Mouse (Mus musculus): ENCODE data around the gene Retreg3. TPM values are rescaled to one million over a fixed set of nuclear protein-coding genes. Genes with fewer than 3 reads are reported as not detected.

The Retreg3 gene
- polyA plus RNA-seq, 1 experiment from 2014 or later, result 12.3 TPM

GRCm38 (mm10) chr11:101062165-101062884 lies 57.4 kb downstream of the Retreg3 start:
- H3K27ac ChIP-seq (ENCODE audit: low read depth, low read length), result peak overlapping the region; percentile 92; the same call in 1 of the 2 replicates
- no peak overlapping the region for H3K4me3 ChIP-seq (ENCODE audit: low read depth, low read length)
- peaks cover 23% of the 10 kb centered on the region for H3K4me1 ChIP-seq (replicated peaks; ENCODE audit: control insufficient read depth, insufficient read depth, low read length)
- 73% methylated on average over 12 of the region's 12 CpGs for WGBS
- no peaks in the 10 kb centered on the region for H3K9me3 ChIP-seq (ENCODE audit: control insufficient read depth)
- no peak overlapping the region for H3K4me2 ChIP-seq (replicated peaks; ENCODE audit: low read depth)
- H3K36me3 ChIP-seq (ENCODE audit: control insufficient read depth, insufficient read depth), result peaks cover 12% of the 10 kb centered on the region
- peak; percentile 48 for TF ChIP-seq CTCF (IDR thresholded peaks at IDR 0.05; ENCODE audit: low read depth)
- no peak for ATAC-seq
- no peaks in the 10 kb centered on the region for H3K27me3 ChIP-seq (replicated peaks; ENCODE audit: control insufficient read depth, insufficient read depth, low read length)
- H3K9ac ChIP-seq (ENCODE audit: low read depth, low read length), result no peak overlapping the region

- Histone ChIP-seq H3K9me3 (ENCODE audit: control insufficient read depth) (no peaks in the 10 kb centered on the region), H3K27me3 (replicated peaks; ENCODE audit: control insufficient read depth, insufficient read depth, low read length) (no peaks in the 10 kb centered on the region), H3K27ac (ENCODE audit: low read depth, low read length) (no peak overlapping the region), H3K4me1 (replicated peaks; ENCODE audit: control insufficient read depth, insufficient read depth, low read length) (peaks cover 28% of the 10 kb centered on the region), H3K4me2 (replicated peaks; ENCODE audit: low read depth) (no peak overlapping the region), H3K36me3 (ENCODE audit: control insufficient read depth, insufficient read depth) (peaks cover 12% of the 10 kb centered on the region), H3K4me3 (ENCODE audit: low read depth, low read length) (no peak overlapping the region), H3K9ac (ENCODE audit: low read depth, low read length) (no peak overlapping the region)
- no peak for TF ChIP-seq CTCF (IDR thresholded peaks at IDR 0.05; ENCODE audit: low read depth)
- WGBS, result 84% methylated on average over 5 of the region's 5 CpGs
- no peak for ATAC-seq
These were observed 58.6 kb downstream of the Retreg3 start for GRCm38 (mm10) chr11:101061049-101061448.

GRCm38 (mm10) chr11:101060126-101060525 lies 59.6 kb downstream of the Retreg3 start:
- H3K9ac ChIP-seq (ENCODE audit: low read depth, low read length), result no peak overlapping the region
- H3K4me1 ChIP-seq (replicated peaks; ENCODE audit: control insufficient read depth, insufficient read depth, low read length), result peaks cover 27% of the 10 kb centered on the region
- H3K4me2 ChIP-seq (replicated peaks; ENCODE audit: low read depth), result no peak overlapping the region
- 56% methylated on average over 8 of the region's 8 CpGs for WGBS
- TF ChIP-seq CTCF (IDR thresholded peaks at IDR 0.05; ENCODE audit: low read depth), result no peak
- H3K36me3 ChIP-seq (ENCODE audit: control insufficient read depth, insufficient read depth), result peaks cover 18% of the 10 kb centered on the region
- no peak overlapping the region for H3K4me3 ChIP-seq (ENCODE audit: low read depth, low read length)
- ATAC-seq, result no peak
- no peaks in the 10 kb centered on the region for H3K27me3 ChIP-seq (replicated peaks; ENCODE audit: control insufficient read depth, insufficient read depth, low read length)
- peak overlapping the region; percentile 71 for H3K27ac ChIP-seq (ENCODE audit: low read depth, low read length)
- H3K9me3 ChIP-seq (ENCODE audit: control insufficient read depth), result no peaks in the 10 kb centered on the region

GRCm38 (mm10) chr11:101059473-101059872 lies 60.2 kb downstream of the Retreg3 start:
- Histone ChIP-seq H3K36me3 (ENCODE audit: control insufficient read depth, insufficient read depth) (peaks cover 18% of the 10 kb centered on the region), H3K27ac (ENCODE audit: low read depth, low read length) (peak overlapping the region; percentile 71), H3K4me3 (ENCODE audit: low read depth, low read length) (no peak overlapping the region), H3K27me3 (replicated peaks; ENCODE audit: control insufficient read depth, insufficient read depth, low read length) (no peaks in the 10 kb centered on the region), H3K9me3 (ENCODE audit: control insufficient read depth) (no peaks in the 10 kb centered on the region), H3K4me1 (replicated peaks; ENCODE audit: control insufficient read depth, insufficient read depth, low read length) (peaks cover 27% of the 10 kb centered on the region), H3K4me2 (replicated peaks; ENCODE audit: low read depth) (no peak overlapping the region), H3K9ac (ENCODE audit: low read depth, low read length) (no peak overlapping the region)
- no peak for TF ChIP-seq CTCF (IDR thresholded peaks at IDR 0.05; ENCODE audit: low read depth)
- WGBS, result 78% methylated on average over 10 of the region's 10 CpGs
- no peak for ATAC-seq

- TF ChIP-seq CTCF (IDR thresholded peaks at IDR 0.05; ENCODE audit: low read depth), result no peak
- 36% methylated on average over 5 of the region's 5 CpGs for WGBS
- H3K36me3 ChIP-seq (ENCODE audit: control insufficient read depth, insufficient read depth), result peaks cover 18% of the 10 kb centered on the region
- H3K4me3 ChIP-seq (ENCODE audit: low read depth, low read length), result no peak overlapping the region
- H3K27ac ChIP-seq (ENCODE audit: low read depth, low read length), result peak overlapping the region; percentile 21; the same call in 1 of the 2 replicates
- H3K27me3 ChIP-seq (replicated peaks; ENCODE audit: control insufficient read depth, insufficient read depth, low read length), result no peaks in the 10 kb centered on the region
- H3K4me1 ChIP-seq (replicated peaks; ENCODE audit: control insufficient read depth, insufficient read depth, low read length), result peaks cover 24% of the 10 kb centered on the region
- H3K9me3 ChIP-seq (ENCODE audit: control insufficient read depth), result no peaks in the 10 kb centered on the region
- no peak for ATAC-seq
- H3K9ac ChIP-seq (ENCODE audit: low read depth, low read length), result no peak overlapping the region
- no peak overlapping the region for H3K4me2 ChIP-seq (replicated peaks; ENCODE audit: low read depth)
These were observed 61.0 kb downstream of the Retreg3 start for GRCm38 (mm10) chr11:101058726-101059125.

- Histone ChIP-seq H3K27ac (ENCODE audit: low read depth, low read length) (no peak overlapping the region), H3K4me2 (replicated peaks; ENCODE audit: low read depth) (no peak overlapping the region), H3K9ac (ENCODE audit: low read depth, low read length) (no peak overlapping the region), H3K9me3 (ENCODE audit: control insufficient read depth) (no peaks in the 10 kb centered on the region), H3K4me3 (ENCODE audit: low read depth, low read length) (no peak overlapping the region), H3K4me1 (replicated peaks; ENCODE audit: control insufficient read depth, insufficient read depth, low read length) (peaks cover 16% of the 10 kb centered on the region), H3K27me3 (replicated peaks; ENCODE audit: control insufficient read depth, insufficient read depth, low read length) (no peaks in the 10 kb centered on the region), H3K36me3 (ENCODE audit: control insufficient read depth, insufficient read depth) (peaks cover 18% of the 10 kb centered on the region)
- ATAC-seq, result no peak
- WGBS, result 23% methylated on average over 5 of the region's 5 CpGs
- peak; percentile 89 for TF ChIP-seq CTCF (IDR thresholded peaks at IDR 0.05; ENCODE audit: low read depth)
These were observed 61.8 kb downstream of the Retreg3 start for GRCm38 (mm10) chr11:101057860-101058259.
